22 mouse cellular contexts compared by ENCODE assay signal in the genomic region with DNA sequence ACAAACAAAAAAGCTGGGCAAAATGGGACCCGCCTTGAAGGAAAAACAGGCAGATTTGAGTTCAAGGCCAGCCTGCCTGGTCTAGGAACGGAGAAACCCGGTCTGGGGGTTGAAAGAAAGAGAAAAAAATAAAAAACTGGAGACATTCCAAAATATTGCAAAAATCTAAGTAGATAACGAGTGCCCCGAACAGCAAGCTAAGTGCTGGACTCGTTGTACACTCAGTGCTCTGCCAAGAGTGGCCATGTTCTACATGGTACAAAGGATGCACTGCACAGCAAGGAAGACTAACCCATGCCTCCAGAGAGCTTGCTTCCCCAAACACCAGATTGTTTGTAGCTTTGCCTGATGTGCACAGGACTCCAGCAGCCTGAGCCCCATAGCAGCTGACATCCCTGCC. TPM values are rescaled to one million over a fixed set of nuclear protein-coding genes. Genes with fewer than 3 reads are reported as not detected.
A peak's percentile ranks its signal among the peaks of the same experiment; 100 is the strongest.
DNase-seq lines count a peak whose midpoint lies in the region; ATAC-seq lines count a peak whose summit lies in the region.
"Had no signal": no experiment of that assay in that cellular context is flagged by ENCODE, and none has a peak within 500 bp of the region (broad histone marks: within the 10 kb centered on the region; RNA-seq: fewer than 3 reads in every experiment).

No protein-coding gene starts in this region.

- WGBS in heart, embryonic 16.5 days = 52% methylated on average over 6 of the region's 6 CpGs
- 91% methylated on average over 6 of the region's 6 CpGs for whole genome bisulfite sequencing in midbrain, embryonic 10.5 days
- 88% methylated on average over 6 of the region's 6 CpGs for WGBS in midbrain, embryonic 16.5 days
- WGBS in limb, embryonic 12.5 days = 89% methylated on average over 6 of the region's 6 CpGs

- intact Hi-C loops in heart, postnatal 25 days (cut with DNase I) = no loop called here

- ATAC-seq in heart, embryonic 16.5 days (replicated peaks; ENCODE audit: extremely low read depth, insufficient read depth, low FRiP score) = no peak
- no peak for ATAC-seq in midbrain, embryonic 16.5 days
- ATAC-seq in limb, embryonic 12.5 days (ENCODE audit: insufficient number of reproducible peaks, insufficient read depth, low FRiP score, low TSS enrichment, low read depth) = no peak
- ATAC-seq: CD4-positive, CD25-positive, alpha-beta regulatory T cell, adult 4 months; forebrain, embryonic 15.5 days; hindbrain, postnatal 0 days had no signal

- H3K9ac ChIP-seq in heart, embryonic 16.5 days (ENCODE audit: low read length) = 0 out of 2 replicates have a peak overlapping the region, but pooled peaks have one; percentile 8
- no peak overlapping the region for H3K9ac ChIP-seq in midbrain, embryonic 16.5 days (ENCODE audit: low read depth, low read length)
- no peak overlapping the region for H3K9ac ChIP-seq in limb, embryonic 12.5 days (replicated peaks)
- H3K9ac ChIP-seq: forebrain, embryonic 15.5 days had no signal

- H3K27ac ChIP-seq in heart, embryonic 16.5 days (ENCODE audit: low read length) = no peak overlapping the region
- no peak overlapping the region for H3K27ac ChIP-seq in midbrain, embryonic 10.5 days (replicated peaks)
- H3K27ac ChIP-seq in midbrain, embryonic 16.5 days (ENCODE audit: low read length) = no peak overlapping the region
- no peak overlapping the region for H3K27ac ChIP-seq in limb, embryonic 12.5 days
- H3K27ac ChIP-seq: forebrain, embryonic 15.5 days; hindbrain, postnatal 0 days had no signal

- peaks cover 16% of the 10 kb centered on the region for H3K36me3 ChIP-seq in heart, embryonic 16.5 days (ENCODE audit: control insufficient read depth, insufficient read depth)
- peaks cover 39% of the 10 kb centered on the region for H3K36me3 ChIP-seq in midbrain, embryonic 10.5 days
- H3K36me3 ChIP-seq in midbrain, embryonic 16.5 days (ENCODE audit: control insufficient read depth, insufficient read depth, low read length) = peaks cover 17% of the 10 kb centered on the region
- H3K36me3 ChIP-seq in limb, embryonic 12.5 days = peaks cover 46% of the 10 kb centered on the region

- DNase-seq in cerebellum, adult 11-12 months = peak; percentile 46
- no peak for DNase-seq in cerebellum, postnatal 36 days
- DNase-seq in heart, postnatal 25 days (ENCODE audit: low spot score) = no peak
- no peak for DNase-seq in midbrain, embryonic 10.5 days (ENCODE audit: low spot score)
- no peak for DNase-seq in right cerebral cortex, adult 2 months (ENCODE audit: low spot score in 2 of 2)
- DNase-seq: adrenal gland, postnatal 36 days; cerebellum, adult 9-10 months; heart, postnatal 36 days; kidney, adult 11 months; kidney, postnatal 25 days; layer of hippocampus, adult 9-11 months; liver; right cerebral cortex, adult 18-20 months; spleen, adult 18-20 months; thymus, postnatal 36 days had no signal

- no peak overlapping the region for H3K4me2 ChIP-seq in heart, embryonic 16.5 days (ENCODE audit: low read depth, low read length)
- H3K4me2 ChIP-seq in midbrain, embryonic 16.5 days (ENCODE audit: low read length) = no peak overlapping the region
- peak overlapping the region; percentile 77; the same call in 1 of the 2 replicates for H3K4me2 ChIP-seq in limb, embryonic 12.5 days

- H3K9me3 ChIP-seq in heart, embryonic 16.5 days (replicated peaks; ENCODE audit: control insufficient read depth, low read length) = no peaks in the 10 kb centered on the region
- no peaks in the 10 kb centered on the region for H3K9me3 ChIP-seq in midbrain, embryonic 10.5 days (replicated peaks)
- no peaks in the 10 kb centered on the region for H3K9me3 ChIP-seq in midbrain, embryonic 16.5 days (replicated peaks; ENCODE audit: control insufficient read depth, low read length, poor library complexity, severe bottlenecking)
- H3K9me3 ChIP-seq in limb, embryonic 12.5 days = no peaks in the 10 kb centered on the region
- H3K9me3 ChIP-seq: forebrain, embryonic 15.5 days; G1E had no signal

- H3K4me1 ChIP-seq in heart, embryonic 16.5 days (ENCODE audit: control insufficient read depth, insufficient read depth, low read length) = peaks cover 24% of the 10 kb centered on the region
- H3K4me1 ChIP-seq in midbrain, embryonic 10.5 days = peaks cover 51% of the 10 kb centered on the region
- peaks cover 18% of the 10 kb centered on the region for H3K4me1 ChIP-seq in midbrain, embryonic 16.5 days (ENCODE audit: control insufficient read depth, insufficient read depth, low read length)
- H3K4me1 ChIP-seq in limb, embryonic 12.5 days (replicated peaks) = peaks cover 33% of the 10 kb centered on the region

- no peak overlapping the region for H3K4me3 ChIP-seq in heart, embryonic 16.5 days (ENCODE audit: low read length)
- H3K4me3 ChIP-seq in midbrain, embryonic 10.5 days = peak overlapping the region; percentile 95; the same call in 1 of the 2 replicates
- no peak overlapping the region for H3K4me3 ChIP-seq in midbrain, embryonic 16.5 days (ENCODE audit: low read depth, low read length)
- no peak overlapping the region for H3K4me3 ChIP-seq in limb, embryonic 12.5 days (replicated peaks)

- H3K27me3 ChIP-seq in heart, embryonic 16.5 days (ENCODE audit: control insufficient read depth, insufficient read depth, low read length) = no peaks in the 10 kb centered on the region
- H3K27me3 ChIP-seq in midbrain, embryonic 10.5 days (ENCODE audit: low read depth, poor library complexity, severe bottlenecking) = 0 out of 2 replicates have a peak, but pooled peaks cover 14% of the 10 kb centered on the region
- H3K27me3 ChIP-seq in midbrain, embryonic 16.5 days (ENCODE audit: control insufficient read depth, insufficient read depth, low read depth, low read length) = no peaks in the 10 kb centered on the region
- no peaks in the 10 kb centered on the region for H3K27me3 ChIP-seq in limb, embryonic 12.5 days
- H3K27me3 ChIP-seq: forebrain, embryonic 15.5 days had no signal

RNA-seq across cellular contexts. Expression of a gene that starts 3.0 kb away (rescaled TPM):
- polyA plus RNA-seq in heart, embryonic 16.5 days (2015; fragmentation: Nextera tagmentation; extraction: Ambion mirVana) = 15.4 and 17.1 TPM in 2 replicates
- total RNA-seq in heart, postnatal 25 days (2021) = 1 to 10 TPM; 5.8 to 6.2 TPM
- 23.9 and 30.4 TPM in 2 replicates for polyA plus RNA-seq in midbrain, embryonic 10.5 days (2016; fragmentation: Nextera tagmentation; extraction: Ambion mirVana)
- 21.2 and 24.4 TPM in 2 replicates for polyA plus RNA-seq in midbrain, embryonic 16.5 days (2015; fragmentation: Nextera tagmentation; extraction: Ambion mirVana)
- polyA plus RNA-seq in limb, embryonic 12.5 days (2016; fragmentation: Nextera tagmentation; extraction: Ambion mirVana) = 41.8 and 43.6 TPM in 2 replicates

RNA-seq across cellular contexts. Expression of a gene that starts 4.2 kb away (rescaled TPM):
- 28.8 and 31.2 TPM in 2 replicates for polyA plus RNA-seq in heart, embryonic 16.5 days (2015; fragmentation: Nextera tagmentation; extraction: Ambion mirVana)
- 10 to 100 TPM; 11.5 TPM for total RNA-seq in heart, postnatal 25 days (2021)
- polyA plus RNA-seq in midbrain, embryonic 10.5 days (2016; fragmentation: Nextera tagmentation; extraction: Ambion mirVana) = 32.1 and 36.2 TPM in 2 replicates
- polyA plus RNA-seq in midbrain, embryonic 16.5 days (2015; fragmentation: Nextera tagmentation; extraction: Ambion mirVana) = 30.9 and 33.9 TPM in 2 replicates
- polyA plus RNA-seq in limb, embryonic 12.5 days (2016; fragmentation: Nextera tagmentation; extraction: Ambion mirVana) = 45.5 and 46.7 TPM in 2 replicates

RNA-seq across cellular contexts. Expression of a gene that starts 15.6 kb away (rescaled TPM):
- polyA plus RNA-seq in heart, embryonic 16.5 days (2015; fragmentation: Nextera tagmentation; extraction: Ambion mirVana) = 27.2 and 33.1 TPM in 2 replicates
- 10 to 100 TPM; 69.8 to 76.2 TPM for total RNA-seq in heart, postnatal 25 days (2021)
- polyA plus RNA-seq in midbrain, embryonic 10.5 days (2016; fragmentation: Nextera tagmentation; extraction: Ambion mirVana) = 6.9 and 8.5 TPM in 2 replicates
- 3.0 and 3.4 TPM in 2 replicates for polyA plus RNA-seq in midbrain, embryonic 16.5 days (2015; fragmentation: Nextera tagmentation; extraction: Ambion mirVana)
- polyA plus RNA-seq in limb, embryonic 12.5 days (2016; fragmentation: Nextera tagmentation; extraction: Ambion mirVana) = 16.9 and 18.3 TPM in 2 replicates

RNA-seq across cellular contexts. Expression of a gene that starts 34.4 kb away (rescaled TPM):
- polyA plus RNA-seq in heart, embryonic 16.5 days (2015; fragmentation: Nextera tagmentation; extraction: Ambion mirVana) = 13.5 and 14.5 TPM in 2 replicates
- 1 to 10 TPM; 3.5 to 5.0 TPM for total RNA-seq in heart, postnatal 25 days (2021)
- polyA plus RNA-seq in midbrain, embryonic 10.5 days (2016; fragmentation: Nextera tagmentation; extraction: Ambion mirVana) = 18.7 and 25.6 TPM in 2 replicates
- polyA plus RNA-seq in midbrain, embryonic 16.5 days (2015; fragmentation: Nextera tagmentation; extraction: Ambion mirVana) = 19.3 and 21.5 TPM in 2 replicates
- 25.6 and 30.5 TPM in 2 replicates for polyA plus RNA-seq in limb, embryonic 12.5 days (2016; fragmentation: Nextera tagmentation; extraction: Ambion mirVana)

RNA-seq across cellular contexts. Expression of a gene that starts 45.3 kb away (rescaled TPM):
- polyA plus RNA-seq in heart, embryonic 16.5 days (2015; fragmentation: Nextera tagmentation; extraction: Ambion mirVana) = 0.29 and 0.39 TPM in 2 replicates
- total RNA-seq in heart, postnatal 25 days (2021) = under 1 TPM in 1 of 2 experiments, not detected in 1; 0.16 TPM
- 0.73 and 0.75 TPM in 2 replicates for polyA plus RNA-seq in midbrain, embryonic 10.5 days (2016; fragmentation: Nextera tagmentation; extraction: Ambion mirVana)
- 2.1 and 2.4 TPM in 2 replicates for polyA plus RNA-seq in midbrain, embryonic 16.5 days (2015; fragmentation: Nextera tagmentation; extraction: Ambion mirVana)
- 0.91 and 1.1 TPM in 2 replicates for polyA plus RNA-seq in limb, embryonic 12.5 days (2016; fragmentation: Nextera tagmentation; extraction: Ambion mirVana)
- total RNA-seq: adrenal gland, postnatal 36 days; heart, postnatal 36 days had no signal
- polyA plus RNA-seq: CD4-positive, CD25-positive, alpha-beta regulatory T cell, adult 4 months had no signal
